Mouse (Mus musculus) olfactory bulb, adult 2 months (tissue): ENCODE measurements around the gene Zfp78. TPM values are rescaled to one million over a fixed set of nuclear protein-coding genes. Genes with fewer than 3 reads are reported as not detected.

Experiments used
- H3K27ac ChIP-seq: fragments of 200-500 bp; 2 replicates; pipeline ENCODE4 v1.5.1; 2012; ENCODE audit warnings: low read depth, low read length; ENCODE audit not compliant: insufficient read depth
- H3K4me1 ChIP-seq: fragments of 200-500 bp; 2 replicates; pipeline ENCODE4 v1.6.1; 2012; ENCODE audit warnings: low read length; ENCODE audit not compliant: control insufficient read depth, insufficient read depth
- H3K4me3 ChIP-seq: fragments of 200-500 bp; 2 replicates; pipeline ENCODE4 v1.5.1; 2012; ENCODE audit warnings: mild to moderate bottlenecking, low read depth, low read length, moderate library complexity; ENCODE audit not compliant: insufficient read depth
- CTCF ChIP-seq: fragments of 200-500 bp; IDR thresholded peaks from 2 replicates; pipeline ENCODE4 v1.5.1; 2012; ENCODE audit warnings: low read depth, mild to moderate bottlenecking, low read length, moderate library complexity; ENCODE audit not compliant: insufficient read depth
- POLR2A ChIP-seq: fragments of 200-500 bp; IDR thresholded peaks from 2 replicates; pipeline ENCODE4 v1.6.1; 2012; ENCODE audit warnings: mild to moderate bottlenecking, low read depth, low read length, moderate library complexity; ENCODE audit not compliant: insufficient read depth
- WGBS: fragments of 180-500 bp; shearing (Covaris S2); methylation state at CpG from one replicate; pipeline ENCODE4 v1.1.7; 2018; 5-methylcytosine and 5-hydroxymethylcytosine counted together
- polyA plus RNA-seq: library from polyadenylated mRNA; stranded (reverse); fragments of >200 nt; gene quantifications from 2 replicates; pipeline ENCODE4 v1.2.4, GENCODE M21; 2012; ENCODE audit warnings: low replicate concordance; ENCODE audit not compliant: missing spikeins, insufficient read depth, insufficient read length

Zfp78 gene
- not detected in 2 replicates for polyA plus RNA-seq

DNA sequence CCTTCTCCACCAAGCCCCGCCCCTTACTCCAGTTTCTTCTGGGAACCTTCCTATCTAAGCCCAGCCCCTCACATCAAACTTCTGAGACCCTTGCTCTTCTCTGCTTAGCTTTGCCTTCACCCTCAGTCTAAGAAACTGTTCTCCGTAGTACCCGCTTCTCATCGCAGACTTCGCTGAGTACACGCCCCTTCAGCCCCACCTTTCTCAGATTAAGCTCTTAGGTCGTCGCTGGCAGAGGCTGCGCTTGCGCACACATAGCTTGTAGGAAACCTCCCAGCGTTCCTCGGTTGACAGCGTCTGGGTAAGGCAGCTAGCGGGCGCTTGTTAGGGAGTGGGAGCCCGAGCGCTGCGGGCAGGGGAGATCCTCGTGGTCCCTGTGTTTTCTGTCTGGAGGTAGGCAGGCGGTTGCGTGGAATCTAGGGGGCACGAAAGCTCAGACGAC lies at the start of gene Zfp78:
Gene Zfp78 (plus strand): TSS at position 234 of the 442 bp plus-strand sequence.
- TF ChIP-seq CTCF: no peak
- TF ChIP-seq POLR2A: peak; percentile 72
- Histone ChIP-seq H3K4me3 (peak within 1 kb of the TSS; percentile 58), H3K4me1 (no peaks in the 10 kb centered on the region), H3K27ac (peak within 1 kb of the TSS; percentile 85)
- under 1% methylated on average over 23 of the region's 23 CpGs for WGBS

DNA sequence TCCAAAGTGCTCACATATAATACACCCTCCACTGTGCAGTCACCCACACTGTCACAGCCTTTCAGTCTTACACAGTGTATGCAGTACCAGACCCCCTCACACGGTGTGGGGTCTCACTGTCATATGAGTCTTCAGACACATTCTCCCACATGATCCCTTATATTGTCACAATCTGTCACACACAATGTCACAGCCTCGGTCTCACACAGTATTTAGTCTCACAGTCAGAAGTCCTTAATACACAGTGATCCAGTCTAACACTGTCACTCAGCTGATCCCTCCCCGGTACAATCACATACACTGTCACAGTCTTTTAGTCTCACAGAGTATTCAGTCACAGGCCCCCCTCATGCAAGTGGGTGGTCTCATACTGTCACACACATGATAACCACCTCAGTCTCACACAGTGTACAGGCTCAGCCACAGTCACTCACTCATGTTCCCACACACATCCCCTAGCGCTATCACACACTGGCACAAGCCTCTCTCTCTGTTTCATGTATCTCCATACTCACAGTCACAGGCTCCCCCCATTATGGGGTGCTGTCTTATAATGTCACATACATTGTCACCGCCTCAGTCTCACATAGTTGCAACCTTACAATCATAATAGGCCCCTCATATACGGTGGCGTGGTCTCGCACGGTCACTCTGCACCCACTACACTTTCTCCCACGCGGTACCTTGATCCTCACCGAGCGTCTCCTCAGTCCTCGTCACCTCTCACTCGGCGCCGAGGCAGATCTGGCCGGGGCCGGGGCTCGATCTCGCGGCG lies 32.4 kb upstream of the Zfp78 start:
- no peak for TF ChIP-seq CTCF
- no peak for TF ChIP-seq POLR2A
- no peaks in the 10 kb centered on the region; the same call in 1 of the 2 replicates for H3K4me1 ChIP-seq
- H3K4me3 ChIP-seq: peak overlapping the region; percentile 86
- 10% methylated on average over 23 of the region's 23 CpGs for WGBS
- H3K27ac ChIP-seq: peak overlapping the region; percentile 80

DNA sequence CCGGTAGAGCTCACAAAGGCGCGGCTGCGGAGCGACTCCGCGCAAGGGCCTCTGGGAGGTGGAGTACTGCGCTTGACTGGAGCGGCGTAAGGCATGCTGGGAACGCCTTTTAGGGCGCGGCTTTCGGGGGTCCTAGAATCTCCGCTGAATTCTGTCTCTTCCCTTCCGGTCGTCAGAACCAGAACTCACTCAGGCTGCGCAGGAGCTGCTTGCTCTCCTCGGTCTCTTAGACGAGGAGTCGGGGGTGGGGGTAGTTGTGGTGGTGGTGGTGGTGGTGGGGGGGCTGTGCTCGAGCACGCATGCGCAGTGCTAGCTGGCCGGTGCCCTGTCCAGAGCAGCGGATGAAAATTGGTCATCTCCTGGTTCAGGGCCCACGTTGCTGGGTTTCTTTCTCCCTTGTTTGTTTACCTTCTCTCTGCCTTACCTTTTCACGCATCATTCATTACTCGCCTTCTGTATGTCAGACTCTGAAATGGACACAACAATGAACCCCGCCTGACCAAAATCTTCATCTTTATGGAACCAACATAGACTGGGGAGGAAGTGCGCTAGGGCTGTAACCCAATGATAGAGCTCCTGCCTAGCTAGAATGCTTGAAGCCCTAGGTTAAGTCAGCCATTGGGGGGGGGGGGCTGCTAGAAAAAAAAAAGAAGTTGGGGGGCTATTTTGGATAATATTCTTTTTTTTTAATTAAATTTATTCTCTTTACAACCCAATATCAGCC lies 31.7 kb upstream of the Zfp78 start, which contains the start of gene Zfp583:
Gene Zfp583 (minus strand): TSS at position 53 of the 724 bp plus-strand sequence.
- Histone ChIP-seq H3K27ac (peak within 1 kb of the TSS; percentile 80), H3K4me1 (no peaks in the 10 kb centered on the region; the same call in 1 of the 2 replicates), H3K4me3 (peak within 1 kb of the TSS; percentile 86)
- peak; percentile 68 for TF ChIP-seq POLR2A
- no peak for TF ChIP-seq CTCF
- WGBS: 5% methylated on average over 31 of the region's 31 CpGs

DNA sequence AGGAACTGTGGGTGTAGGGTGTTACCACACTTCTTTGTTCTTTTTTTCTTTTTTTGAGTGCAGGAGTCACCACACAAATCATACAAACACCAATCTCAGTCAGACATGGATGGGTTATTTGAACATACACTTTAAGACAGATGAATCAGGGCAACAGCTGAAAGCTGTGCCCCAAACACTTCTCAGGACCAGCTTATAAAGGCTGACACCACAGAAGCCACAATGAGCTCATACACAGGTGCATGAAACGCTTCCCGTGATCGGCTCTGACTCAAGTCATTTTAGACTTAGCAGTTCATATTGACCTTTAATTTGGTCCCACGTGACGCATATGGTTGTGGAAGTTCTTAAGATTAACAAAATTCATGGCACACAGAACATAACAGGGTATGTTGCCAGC lies 23.2 kb upstream of the Zfp78 start:
- 82% methylated on average over 5 of the region's 5 CpGs for WGBS
- TF ChIP-seq POLR2A: no peak
- no peak for TF ChIP-seq CTCF

DNA sequence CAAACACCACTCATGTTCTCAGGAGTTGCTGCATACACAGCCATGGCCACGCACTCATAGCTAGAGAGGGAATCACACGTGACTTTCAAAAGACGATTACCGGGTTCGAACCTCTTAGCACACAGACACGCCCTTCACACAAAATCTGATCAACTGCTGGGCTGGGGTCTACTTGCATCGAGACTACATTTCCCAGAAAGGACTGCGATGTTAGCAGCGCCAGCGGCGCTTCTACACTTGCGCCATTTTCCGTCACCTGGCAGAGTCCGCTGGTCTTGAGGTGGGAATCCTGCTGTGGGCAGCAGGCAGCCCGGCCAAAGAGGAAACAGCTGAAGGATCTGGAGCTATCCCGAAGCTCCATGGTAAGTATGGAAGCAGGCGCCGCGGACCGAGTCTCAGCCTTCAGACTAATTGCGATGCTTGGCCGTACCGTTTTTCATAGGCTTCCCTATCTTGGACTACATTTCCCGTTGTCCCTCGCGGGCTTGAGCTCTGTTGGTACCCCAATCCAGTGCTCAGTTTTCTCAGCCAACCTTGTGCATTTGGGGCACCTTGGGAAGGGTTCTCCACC lies 19.5 kb upstream of the Zfp78 start, which contains the start of gene Gm3854:
Gene Gm3854 (plus strand): TSS at position 259 of the 571 bp plus-strand sequence.
- under 1% methylated on average over 26 of the region's 26 CpGs for WGBS
- Histone ChIP-seq H3K27ac (peak within 1 kb of the TSS; percentile 94), H3K4me3 (peak within 1 kb of the TSS; percentile 90), H3K4me1 (no peaks in the 10 kb centered on the region)
- TF ChIP-seq POLR2A: peak; percentile 19; the same call in 1 of the 2 replicates
- TF ChIP-seq CTCF: no peak

More for the DNA sequence above, 23.2 kb upstream of the Zfp78 start:
- Histone ChIP-seq H3K4me1 (no peaks in the 10 kb centered on the region), H3K4me3 (no peak overlapping the region), H3K27ac (no peak overlapping the region)

DNA sequence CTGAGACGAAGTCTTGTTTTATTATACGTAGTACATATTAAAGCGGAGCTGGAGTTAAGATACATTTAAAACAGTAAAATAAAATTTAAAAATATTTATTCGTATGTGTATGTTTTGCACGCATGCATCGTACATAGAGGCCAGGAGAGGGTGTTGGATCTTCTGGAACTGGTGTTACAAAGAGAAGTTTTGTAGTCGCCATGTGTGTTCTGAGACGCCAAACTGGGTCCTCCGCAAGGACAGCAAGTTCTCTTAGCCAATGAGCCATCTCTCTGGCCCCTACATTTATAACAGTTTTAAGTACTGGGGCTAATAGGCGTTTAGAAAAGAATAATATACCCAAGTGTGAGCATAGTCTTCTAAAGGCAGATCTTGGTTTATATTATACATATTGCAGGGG lies 19.0 kb upstream of the Zfp78 start:
- no peak overlapping the region; the same call in 1 of the 2 replicates for H3K27ac ChIP-seq
- TF ChIP-seq CTCF: no peak
- TF ChIP-seq POLR2A: no peak
- peak overlapping the region; percentile 35 for H3K4me3 ChIP-seq
- H3K4me1 ChIP-seq: no peaks in the 10 kb centered on the region
- WGBS: 30% methylated on average over 10 of the region's 10 CpGs

DNA sequence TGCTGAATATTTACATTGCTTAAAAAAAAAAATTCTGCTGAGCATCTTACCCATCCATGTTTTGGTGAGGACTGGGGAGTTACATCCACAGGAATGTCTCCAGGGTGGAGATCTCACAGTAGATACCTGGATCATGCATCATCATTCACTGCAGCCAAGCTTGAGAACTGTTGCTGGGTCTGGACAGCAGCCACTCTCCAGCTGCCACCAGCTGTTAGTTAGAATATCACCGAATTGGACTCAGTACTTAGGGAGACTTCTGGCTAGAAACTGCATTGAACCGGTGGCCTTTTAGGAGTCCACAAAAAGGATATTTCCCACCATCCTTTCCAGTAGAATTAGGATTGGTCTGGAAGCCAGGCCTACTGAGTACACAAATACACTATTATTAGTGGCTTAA lies 5.0 kb upstream of the Zfp78 start:
- WGBS: 62% methylated on average over 2 of the region's 2 CpGs
- Histone ChIP-seq H3K27ac (no peak overlapping the region), H3K4me3 (no peak overlapping the region), H3K4me1 (no peaks in the 10 kb centered on the region)
- TF ChIP-seq CTCF (no peak), POLR2A (no peak)

DNA sequence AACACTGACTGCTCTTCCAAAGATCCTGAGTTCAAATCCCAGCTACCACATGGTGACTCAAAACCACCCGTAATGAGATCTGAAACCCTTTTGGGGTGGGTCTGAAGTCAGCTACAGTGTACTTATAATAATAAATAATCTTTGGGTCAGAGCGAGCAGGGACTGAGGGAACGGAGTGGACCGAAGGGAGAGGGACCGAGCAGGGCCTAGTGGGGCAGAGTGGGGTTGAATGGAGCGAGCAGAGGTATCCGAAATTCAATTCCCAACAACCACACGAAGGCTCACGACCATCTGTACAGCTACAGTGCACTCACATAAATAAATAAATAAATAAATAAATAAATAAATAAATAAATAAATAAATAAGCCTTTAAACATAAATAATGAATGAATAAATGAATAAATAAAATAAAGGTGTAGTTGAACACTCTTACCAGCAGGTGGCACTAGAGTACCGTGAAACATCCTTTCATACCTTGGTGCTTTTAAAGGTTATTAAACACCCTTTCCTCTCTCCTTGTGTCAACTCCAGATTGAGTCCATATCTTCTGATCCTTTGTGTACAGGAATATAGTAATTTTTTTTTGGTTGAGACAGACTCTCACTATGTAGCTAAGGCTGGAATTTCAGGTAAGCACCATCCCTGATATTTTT lies 4.0 kb upstream of the Zfp78 start:
- 56% methylated on average over 10 of the region's 10 CpGs for WGBS
- no peaks in the 10 kb centered on the region for H3K4me1 ChIP-seq
- H3K27ac ChIP-seq: no peak overlapping the region
- H3K4me3 ChIP-seq: no peak overlapping the region
- TF ChIP-seq CTCF: no peak
- no peak for TF ChIP-seq POLR2A
